Mouse (Mus musculus) thymus, adult 2 months (tissue): Measurements from ENCODE around the gene Mrps18c.

Experiments used
- CTCF ChIP-seq: fragments of 200-500 bp; IDR thresholded peaks from 2 replicates; pipeline ENCODE4 v1.5.1; 2012; ENCODE audit warnings: mild to moderate bottlenecking, control low read depth, low read length, moderate library complexity, borderline replicate concordance; ENCODE audit not compliant: control insufficient read depth, poor library complexity, insufficient read depth; ENCODE audit errors: extremely low read depth
- POLR2A ChIP-seq: fragments of 200-500 bp; IDR thresholded peaks from 2 replicates; pipeline ENCODE4 v1.6.1; 2012; ENCODE audit warnings: mild to moderate bottlenecking, low read length, control low read depth, moderate library complexity; ENCODE audit not compliant: control insufficient read depth, poor library complexity, insufficient read depth; ENCODE audit errors: extremely low read depth

DNA sequence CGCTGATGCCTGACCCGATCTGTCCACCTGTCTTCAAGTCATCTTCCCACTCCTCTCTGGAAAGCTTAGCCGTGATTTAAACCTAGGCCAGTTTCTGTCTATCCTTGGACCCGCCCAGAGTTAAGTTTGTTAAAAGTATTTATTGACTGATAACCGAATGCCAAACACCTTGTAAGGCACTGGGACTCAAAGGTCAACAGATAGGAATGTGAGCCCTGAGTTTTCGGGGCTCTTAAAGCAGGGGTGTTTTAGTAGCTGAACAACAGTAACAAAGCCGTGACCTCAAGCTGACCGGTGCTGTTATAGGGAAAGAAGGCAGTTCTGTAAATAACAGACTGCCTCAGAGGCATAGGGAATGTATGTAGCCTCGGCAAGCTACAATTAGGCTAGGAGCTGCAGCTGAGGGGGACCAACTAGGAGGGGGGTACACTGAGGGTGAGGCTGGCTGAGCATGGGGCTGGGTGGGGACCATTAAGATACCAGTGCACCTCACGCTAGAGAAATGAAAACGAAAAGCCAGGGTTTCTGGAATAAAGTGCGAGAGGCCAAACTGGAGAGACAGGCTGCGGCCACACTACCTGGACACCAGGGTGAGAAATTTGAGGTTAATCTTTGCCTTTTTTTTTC, 22.5 kb upstream of the Mrps18c start:
- TF ChIP-seq CTCF (no peak), POLR2A (no peak)
